Mouse (Mus musculus): ENCODE results near the gene Bscl2. TPM values are rescaled to one million over a fixed set of nuclear protein-coding genes. Genes with fewer than 3 reads are reported as not detected.
A peak's percentile ranks its signal among the peaks of the same experiment; 100 is the strongest.

The Bscl2 gene
- polyA plus RNA-seq, 1 experiment from 2014 or later: 72.1 TPM

DNA sequence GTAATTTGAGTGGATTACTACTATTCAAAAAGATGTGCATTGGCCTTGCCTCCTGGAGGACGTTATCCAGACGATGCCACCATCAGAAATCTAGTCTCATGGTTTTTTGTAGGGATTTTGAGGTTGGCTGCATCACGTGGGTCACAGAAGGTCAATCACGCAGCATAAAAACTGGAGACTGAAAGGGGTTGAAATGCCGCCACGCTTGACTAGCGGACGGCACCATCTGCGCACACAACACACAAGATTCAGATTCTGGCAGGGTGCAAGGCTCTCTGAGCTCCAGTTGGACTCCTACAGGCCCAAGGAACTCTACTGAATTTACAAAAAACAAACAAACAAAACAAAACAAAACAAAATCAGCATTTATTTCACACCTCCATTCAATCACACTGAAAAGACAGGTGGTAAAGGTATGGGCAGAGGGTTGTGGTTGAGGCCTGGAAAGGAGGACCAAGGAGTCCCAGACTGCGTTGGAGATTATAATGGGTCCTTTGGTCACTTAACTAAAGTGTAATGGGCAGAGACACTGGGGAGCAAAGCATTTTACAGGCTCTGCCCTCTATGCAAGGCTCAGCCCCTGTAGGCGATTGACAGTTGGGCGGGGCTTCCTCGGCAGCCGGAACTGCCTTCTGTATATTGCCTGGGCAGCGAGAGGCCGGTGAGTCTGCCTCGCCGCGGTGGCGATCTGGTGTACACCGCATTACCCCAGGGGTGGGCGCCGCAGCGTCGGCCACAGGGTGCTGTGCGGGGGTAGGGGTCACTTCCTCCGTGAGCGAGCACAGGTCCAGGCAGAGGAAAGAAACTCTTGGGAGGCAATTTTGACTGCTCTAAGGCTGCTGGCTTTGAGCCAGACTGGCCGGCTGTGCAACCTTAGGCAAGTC is 2.9 kb downstream of the Bscl2 start:
- H3K79me2 ChIP-seq (ENCODE audit: inconsistent target): peaks cover 11% of the 10 kb centered on the region; the same call in 1 of the 2 replicates
- 30% methylated on average over 29 of the region's 29 CpGs for WGBS (ENCODE audit: missing documents)
- no peaks in the 10 kb centered on the region for H3K36me3 ChIP-seq (ENCODE audit: inconsistent target)
- H3K4me3 ChIP-seq (ENCODE audit: inconsistent target): peak overlapping the region; percentile 54
- peak overlapping the region; percentile 46 for H3K27ac ChIP-seq

DNA sequence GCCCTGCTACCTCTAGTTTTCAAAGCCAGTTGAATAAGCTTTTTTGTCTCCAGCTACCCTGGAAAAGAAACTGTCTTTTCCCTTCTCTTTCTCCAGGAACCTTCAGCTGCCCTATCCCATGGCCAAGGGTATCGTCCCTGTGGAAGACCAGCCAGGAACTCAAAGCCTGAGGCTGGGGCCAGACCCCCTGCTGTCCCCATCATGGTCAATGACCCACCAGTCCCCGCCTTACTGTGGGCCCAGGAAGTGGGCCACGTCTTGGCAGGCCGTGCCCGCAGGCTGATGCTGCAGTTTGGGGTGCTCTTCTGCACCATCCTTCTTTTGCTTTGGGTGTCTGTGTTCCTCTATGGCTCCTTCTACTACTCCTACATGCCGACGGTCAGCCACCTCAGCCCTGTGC is 3.7 kb downstream of the Bscl2 start:
- 88% methylated on average over 7 of the region's 7 CpGs for WGBS (ENCODE audit: missing documents)
- H3K4me3 ChIP-seq (ENCODE audit: inconsistent target): peak overlapping the region; percentile 54
- peaks cover 11% of the 10 kb centered on the region; the same call in 1 of the 2 replicates for H3K79me2 ChIP-seq (ENCODE audit: inconsistent target)
- H3K36me3 ChIP-seq (ENCODE audit: inconsistent target): peaks cover 4% of the 10 kb centered on the region
- H3K27ac ChIP-seq: peak overlapping the region; percentile 46

DNA sequence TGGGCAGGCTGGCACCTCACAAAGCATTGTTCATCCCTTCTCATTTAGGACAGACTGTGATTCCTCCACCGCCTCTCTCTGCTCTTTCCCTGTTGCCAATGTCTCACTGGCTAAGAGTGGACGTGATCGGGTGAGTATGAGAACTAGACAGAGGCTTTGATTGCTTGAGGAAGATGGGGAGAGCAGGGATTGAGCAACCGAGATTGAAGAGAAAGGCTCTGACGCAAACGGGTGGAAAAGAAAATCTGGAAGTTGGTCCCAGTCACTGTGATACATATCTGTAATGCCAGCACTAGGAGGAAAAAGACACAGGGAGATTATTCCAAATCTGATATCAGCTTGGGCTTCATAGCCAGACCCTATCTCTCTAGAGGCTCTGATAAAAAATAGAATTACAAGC is 5.7 kb downstream of the Bscl2 start:
- H3K27ac ChIP-seq: 0 out of 2 replicates have a peak overlapping the region, but pooled peaks have one; percentile 25
- 31% methylated on average over 6 of the region's 6 CpGs for WGBS (ENCODE audit: missing documents)
- peaks cover 23% of the 10 kb centered on the region for H3K36me3 ChIP-seq (ENCODE audit: inconsistent target)
- H3K79me2 ChIP-seq (ENCODE audit: inconsistent target): peaks cover 11% of the 10 kb centered on the region; the same call in 1 of the 2 replicates
- no peak overlapping the region for H3K4me3 ChIP-seq (ENCODE audit: inconsistent target)

DNA sequence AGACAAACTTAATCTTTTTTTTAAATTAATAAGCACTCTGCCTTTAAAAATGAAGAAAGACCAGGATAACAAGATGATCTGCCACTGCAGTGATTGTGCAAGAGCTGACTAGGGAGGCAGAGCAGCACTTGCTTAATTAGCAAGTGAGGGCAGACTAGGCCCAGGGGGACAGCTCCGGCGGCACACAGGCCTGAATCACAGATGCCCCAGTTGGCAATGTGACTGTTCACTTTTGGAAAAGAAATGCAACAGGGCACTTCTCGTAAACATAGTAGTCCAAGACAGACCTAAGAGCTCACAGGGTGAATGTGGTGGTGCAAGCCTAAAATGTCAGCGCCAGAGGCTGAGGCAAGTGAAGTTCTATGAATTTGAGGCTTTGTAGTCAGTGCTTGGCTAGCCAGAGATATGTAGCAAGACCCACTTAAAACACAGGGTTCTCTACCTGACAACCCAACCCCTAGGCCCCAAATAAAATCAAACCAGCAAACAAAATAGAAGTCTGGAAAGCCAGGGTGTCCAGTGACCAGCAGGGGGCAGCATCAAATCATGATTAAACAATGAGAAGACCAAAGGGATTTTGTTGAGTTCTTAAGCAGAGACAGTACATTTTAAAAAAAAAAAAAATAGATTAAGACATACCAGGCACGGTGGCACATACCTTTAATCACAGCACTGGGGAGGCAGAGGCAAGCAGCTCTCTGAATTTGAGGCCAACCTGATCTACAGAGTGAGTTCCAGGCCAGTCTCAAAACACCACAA is 7.3 kb downstream of the Bscl2 start:
- Histone ChIP-seq H3K36me3 (ENCODE audit: inconsistent target) (peaks cover 27% of the 10 kb centered on the region), H3K79me2 (ENCODE audit: inconsistent target) (peaks cover 11% of the 10 kb centered on the region; the same call in 1 of the 2 replicates), H3K27ac (peak overlapping the region; percentile 32; the same call in 1 of the 2 replicates), H3K4me3 (ENCODE audit: inconsistent target) (no peak overlapping the region)
- 39% methylated on average over 5 of the region's 5 CpGs for WGBS (ENCODE audit: missing documents)

DNA sequence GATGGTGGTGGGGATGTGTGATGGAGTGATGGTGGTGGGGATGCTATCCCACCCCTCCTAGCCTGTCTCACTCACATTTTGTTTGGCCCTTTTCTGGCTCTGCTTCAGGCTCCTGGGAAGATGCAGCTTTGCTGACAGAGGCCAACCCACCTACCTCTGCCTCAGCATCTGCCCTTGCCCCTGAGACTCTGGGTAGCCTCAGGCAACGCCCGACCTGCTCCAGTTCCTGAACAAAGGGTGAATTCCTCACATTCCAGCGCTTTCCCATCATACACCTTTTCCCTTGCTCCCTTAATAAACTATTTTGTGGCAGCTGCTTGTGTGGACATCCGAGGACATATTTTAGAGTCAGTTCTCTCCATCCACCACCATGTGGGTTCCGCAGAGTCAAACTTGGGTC is 11.1 kb downstream of the Bscl2 start:
- Histone ChIP-seq H3K36me3 (ENCODE audit: inconsistent target) (peaks cover 27% of the 10 kb centered on the region), H3K4me3 (ENCODE audit: inconsistent target) (no peak overlapping the region), H3K27ac (no peak overlapping the region), H3K79me2 (ENCODE audit: inconsistent target) (no peaks in the 10 kb centered on the region)
- WGBS (ENCODE audit: missing documents): 96% methylated on average over 5 of the region's 5 CpGs

DNA sequence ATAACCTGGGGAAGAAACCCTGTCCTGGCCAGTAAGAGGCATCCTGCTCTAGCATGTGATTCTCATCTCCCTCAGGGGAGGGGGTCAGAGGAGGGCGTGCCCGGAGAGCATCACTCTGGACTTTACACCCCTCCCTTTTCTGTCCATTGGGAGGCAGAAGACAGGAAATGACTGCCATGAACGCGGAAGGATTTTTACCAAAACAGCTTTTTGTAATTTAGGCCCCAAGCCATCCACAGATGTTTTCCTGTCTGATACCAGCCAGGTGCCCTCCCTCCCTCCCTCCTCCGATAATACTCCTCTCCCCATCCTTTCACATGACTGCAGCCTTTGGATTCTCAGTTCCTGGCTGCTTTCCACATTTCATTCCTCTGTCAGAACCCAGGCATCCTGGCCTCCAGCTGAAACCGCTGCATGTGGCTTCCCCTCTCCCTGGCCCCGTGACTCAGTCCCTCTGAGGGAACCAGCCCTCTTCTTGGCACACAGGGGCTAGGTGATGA is 13.2 kb downstream of the Bscl2 start, which contains the start of gene Lrrn4cl:
TSS of gene Lrrn4cl (plus strand) at position 367 of the 500 bp plus-strand sequence.
- Histone ChIP-seq H3K4me3 (ENCODE audit: inconsistent target) (no peak within 1 kb of the TSS), H3K79me2 (ENCODE audit: inconsistent target) (no peaks in the 10 kb centered on the region), H3K36me3 (ENCODE audit: inconsistent target) (peaks cover 27% of the 10 kb centered on the region), H3K27ac (no peak within 1 kb of the TSS)
- 65% methylated on average over 6 of the region's 7 CpGs for WGBS (ENCODE audit: missing documents)

DNA sequence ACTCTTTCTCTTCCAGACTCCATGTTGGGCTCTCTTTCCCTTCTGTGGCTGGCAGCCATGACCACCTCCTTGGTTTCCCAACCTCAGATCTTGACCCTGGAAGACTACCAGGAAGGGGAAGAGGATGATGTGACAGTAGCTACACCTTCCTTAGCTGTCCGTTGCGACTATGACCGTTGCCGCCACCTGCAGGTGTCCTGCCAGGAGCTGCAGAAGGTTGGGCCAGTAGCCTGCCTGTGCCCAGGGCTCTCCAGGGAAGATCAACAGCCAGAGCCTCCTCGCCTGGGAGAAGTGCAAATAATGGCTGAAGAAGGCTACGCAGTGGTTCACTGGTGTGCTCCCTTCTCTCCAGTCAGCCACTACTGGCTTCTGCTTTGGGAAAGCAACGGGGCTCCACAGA is 14.4 kb downstream of the Bscl2 start:
- Histone ChIP-seq H3K79me2 (ENCODE audit: inconsistent target) (no peaks in the 10 kb centered on the region), H3K36me3 (ENCODE audit: inconsistent target) (peaks cover 17% of the 10 kb centered on the region), H3K4me3 (ENCODE audit: inconsistent target) (no peak overlapping the region), H3K27ac (no peak overlapping the region)
- WGBS (ENCODE audit: missing documents): 84% methylated on average over 7 of the region's 7 CpGs

DNA sequence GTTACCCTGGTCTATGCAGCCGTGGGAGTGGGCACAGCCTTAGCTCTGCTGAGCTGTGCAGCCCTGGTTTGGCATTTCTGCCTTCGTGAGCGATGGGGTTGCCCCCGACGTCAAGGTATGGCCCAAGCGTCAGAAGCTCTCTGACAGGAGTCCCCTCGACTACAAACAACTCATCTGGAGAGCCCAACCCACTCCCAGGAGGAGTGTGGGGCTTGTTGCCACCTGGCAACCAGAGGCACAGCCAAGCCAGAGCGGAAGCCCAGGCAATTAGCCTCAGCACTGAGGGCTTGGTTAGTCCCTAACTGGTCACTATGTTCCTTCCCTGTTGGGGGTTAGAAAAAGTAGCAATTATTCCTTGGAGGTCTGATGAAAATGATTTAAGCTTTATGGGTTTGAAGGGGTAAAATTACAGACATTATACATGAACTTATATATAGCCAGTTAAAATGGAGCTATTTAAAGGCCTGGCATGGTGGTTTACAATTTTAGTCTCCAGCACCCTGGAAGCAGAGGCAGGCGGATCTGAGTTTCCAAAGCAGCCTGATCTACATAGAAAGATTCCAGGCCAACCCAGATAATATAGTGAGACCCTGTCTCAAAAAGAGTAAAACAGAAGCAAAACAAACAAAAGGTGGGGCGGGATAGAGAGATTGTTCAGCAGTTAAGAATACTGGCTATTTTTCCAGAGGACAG is 15.1 kb downstream of the Bscl2 start:
- H3K4me3 ChIP-seq (ENCODE audit: inconsistent target): no peak overlapping the region
- no peak overlapping the region for H3K27ac ChIP-seq
- H3K79me2 ChIP-seq (ENCODE audit: inconsistent target): no peaks in the 10 kb centered on the region
- WGBS (ENCODE audit: missing documents): 85% methylated on average over 10 of the region's 10 CpGs
- peaks cover 10% of the 10 kb centered on the region for H3K36me3 ChIP-seq (ENCODE audit: inconsistent target)

DNA sequence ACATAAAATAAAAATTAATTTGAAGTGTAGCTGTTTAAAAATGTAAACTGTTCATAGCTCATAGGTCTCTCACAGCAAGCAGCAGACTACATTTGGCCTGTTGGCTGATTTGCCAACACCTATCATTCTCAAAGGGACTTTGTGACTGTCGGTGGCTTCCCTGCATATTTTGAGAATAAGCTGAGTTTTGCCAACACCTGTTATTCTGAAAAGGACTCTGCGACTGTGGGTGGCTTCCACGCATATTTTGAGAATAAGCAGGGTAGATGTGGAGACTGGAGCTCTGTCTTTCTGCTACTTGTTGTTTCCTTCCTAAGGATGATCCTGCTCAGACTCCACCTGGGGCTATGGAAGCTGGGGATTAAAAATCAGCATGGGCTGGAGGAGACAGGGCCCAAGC is 15.8 kb downstream of the Bscl2 start:
- 100% methylated on average over 2 of the region's 3 CpGs for WGBS (ENCODE audit: missing documents)
- H3K27ac ChIP-seq: no peak overlapping the region
- H3K36me3 ChIP-seq (ENCODE audit: inconsistent target): peaks cover 5% of the 10 kb centered on the region
- H3K4me3 ChIP-seq (ENCODE audit: inconsistent target): no peak overlapping the region
- H3K79me2 ChIP-seq (ENCODE audit: inconsistent target): no peaks in the 10 kb centered on the region

DNA sequence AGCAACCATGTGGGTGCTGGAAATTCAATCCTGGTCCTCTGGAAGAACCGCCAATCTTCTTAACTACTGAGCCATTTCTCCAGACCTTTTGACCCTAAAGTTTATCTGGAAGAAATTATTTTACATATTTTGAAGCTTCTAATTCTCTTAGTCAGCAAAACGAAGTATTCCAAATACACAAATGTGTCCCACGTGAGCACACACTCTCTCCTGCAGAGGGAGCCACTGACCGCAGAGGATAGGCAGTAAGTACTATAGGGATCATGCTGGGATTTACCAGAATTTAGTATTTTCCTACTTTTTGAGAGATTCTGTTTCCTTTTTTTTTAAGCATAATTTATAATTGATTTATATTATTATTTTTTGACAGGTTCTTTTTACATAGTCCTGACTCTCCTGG is 20.4 kb downstream of the Bscl2 start:
- no peaks in the 10 kb centered on the region for H3K79me2 ChIP-seq (ENCODE audit: inconsistent target)
- 42% methylated on average over 4 of the region's 4 CpGs for WGBS (ENCODE audit: missing documents)
- H3K36me3 ChIP-seq (ENCODE audit: inconsistent target): no peaks in the 10 kb centered on the region
- H3K27ac ChIP-seq: no peak overlapping the region
- H3K4me3 ChIP-seq (ENCODE audit: inconsistent target): no peak overlapping the region

DNA sequence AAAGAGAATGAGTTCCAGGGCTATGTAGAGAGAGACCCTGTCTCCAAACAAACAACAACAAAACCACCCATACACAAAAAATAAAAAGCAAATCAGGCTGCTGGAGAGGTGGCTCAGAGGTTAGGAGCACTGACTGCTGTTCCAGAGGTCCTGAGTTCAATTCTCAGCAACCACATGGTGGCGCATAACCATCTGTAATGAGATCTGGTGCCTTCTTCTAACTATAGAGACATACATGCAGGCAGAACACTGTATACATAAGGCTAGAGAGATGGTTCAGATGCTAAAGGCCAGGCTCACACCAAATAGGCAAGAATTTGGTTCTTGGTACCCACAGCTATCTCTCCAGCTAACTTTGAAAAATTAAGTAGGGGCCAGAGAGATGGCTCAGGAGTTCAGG is 21.8 kb downstream of the Bscl2 start:
- Histone ChIP-seq H3K4me3 (ENCODE audit: inconsistent target) (no peak overlapping the region), H3K79me2 (ENCODE audit: inconsistent target) (no peaks in the 10 kb centered on the region), H3K36me3 (ENCODE audit: inconsistent target) (no peaks in the 10 kb centered on the region), H3K27ac (no peak overlapping the region)
- 40% methylated on average over 1 of the region's 1 CpGs for WGBS (ENCODE audit: missing documents)

DNA sequence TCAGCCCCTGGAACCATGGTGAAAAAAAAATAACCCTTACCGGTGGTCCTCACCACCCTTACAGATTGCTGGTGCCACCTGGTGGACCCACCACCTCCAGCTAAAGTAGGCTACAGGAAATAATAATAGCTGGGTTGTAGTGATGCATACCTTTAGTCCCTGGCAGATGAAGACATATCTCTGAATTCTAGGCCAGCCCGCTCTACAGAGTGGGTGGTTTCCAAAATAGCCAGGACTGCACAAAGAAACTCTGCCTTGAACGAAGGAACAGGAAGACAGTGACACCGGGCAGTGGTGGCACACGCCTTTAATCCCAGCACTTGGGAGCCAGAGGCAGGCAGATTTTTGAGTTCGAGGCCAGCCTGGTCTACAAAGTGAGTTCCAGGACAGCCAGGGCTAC is 27.0 kb downstream of the Bscl2 start:
- no peak overlapping the region for H3K27ac ChIP-seq
- H3K4me3 ChIP-seq (ENCODE audit: inconsistent target): no peak overlapping the region
- no peaks in the 10 kb centered on the region for H3K79me2 ChIP-seq (ENCODE audit: inconsistent target)
- no peaks in the 10 kb centered on the region for H3K36me3 ChIP-seq (ENCODE audit: inconsistent target)
- WGBS (ENCODE audit: missing documents): 93% methylated on average over 6 of the region's 6 CpGs

DNA sequence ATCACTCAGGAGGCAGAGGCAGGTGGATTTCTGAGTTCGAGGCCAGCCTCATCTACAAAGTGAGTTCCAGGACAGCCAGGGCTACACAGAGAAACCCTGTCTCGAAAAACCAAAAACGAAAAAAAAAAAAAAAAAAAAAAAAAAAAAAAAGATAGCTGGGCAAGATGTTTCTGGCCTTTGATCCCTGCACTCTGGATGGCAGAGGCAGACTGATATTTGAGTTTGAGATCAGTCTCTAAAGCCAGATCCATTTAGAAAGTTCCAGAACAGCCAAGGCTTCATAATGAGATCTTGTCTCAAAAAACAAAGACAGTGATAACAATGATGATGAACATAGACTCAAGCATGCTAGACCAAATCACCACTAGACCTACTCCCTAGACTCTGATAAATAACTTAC is 33.1 kb downstream of the Bscl2 start:
- H3K79me2 ChIP-seq (ENCODE audit: inconsistent target): peaks cover 28% of the 10 kb centered on the region
- peaks cover 15% of the 10 kb centered on the region for H3K36me3 ChIP-seq (ENCODE audit: inconsistent target)
- H3K4me3 ChIP-seq (ENCODE audit: inconsistent target): peak overlapping the region; percentile 55
- no CpG with 5 or more reads among the region's 3 CpGs for WGBS (ENCODE audit: missing documents)
- peak overlapping the region; percentile 69 for H3K27ac ChIP-seq

DNA sequence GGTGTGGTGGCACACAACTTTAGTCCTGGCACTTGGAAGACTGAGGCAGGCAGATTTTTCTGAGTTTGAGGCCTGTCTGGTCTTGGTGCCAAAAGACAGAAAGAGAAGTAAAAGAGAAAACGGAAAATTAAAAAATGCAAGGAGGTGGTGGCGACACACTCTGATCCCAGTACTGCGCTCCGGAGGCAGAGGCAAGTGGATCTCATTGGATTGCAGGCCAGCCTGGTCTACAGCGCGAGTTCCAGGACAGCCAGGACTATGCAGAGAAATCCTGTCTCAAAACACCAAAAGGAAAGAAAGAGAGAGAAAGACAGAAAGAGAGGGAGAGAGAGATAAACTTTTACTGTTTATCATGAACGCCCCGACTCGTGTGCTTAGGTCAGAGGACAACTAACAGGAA is 33.6 kb downstream of the Bscl2 start:
- 20% methylated on average over 9 of the region's 9 CpGs for WGBS (ENCODE audit: missing documents)
- Histone ChIP-seq H3K36me3 (ENCODE audit: inconsistent target) (peaks cover 18% of the 10 kb centered on the region), H3K4me3 (ENCODE audit: inconsistent target) (peak overlapping the region; percentile 55), H3K27ac (peak overlapping the region; percentile 69), H3K79me2 (ENCODE audit: inconsistent target) (peaks cover 28% of the 10 kb centered on the region)

Data from macrophage (primary cell).